Mouse (Mus musculus): ENCODE results near the gene Gnaq. TPM values are rescaled to one million over a fixed set of nuclear protein-coding genes. Genes with fewer than 3 reads are reported as not detected.

Gene Gnaq
- total and polyA plus RNA-seq, 3 experiments = 8.1 to 12.9 (median 8.2) TPM

DNA sequence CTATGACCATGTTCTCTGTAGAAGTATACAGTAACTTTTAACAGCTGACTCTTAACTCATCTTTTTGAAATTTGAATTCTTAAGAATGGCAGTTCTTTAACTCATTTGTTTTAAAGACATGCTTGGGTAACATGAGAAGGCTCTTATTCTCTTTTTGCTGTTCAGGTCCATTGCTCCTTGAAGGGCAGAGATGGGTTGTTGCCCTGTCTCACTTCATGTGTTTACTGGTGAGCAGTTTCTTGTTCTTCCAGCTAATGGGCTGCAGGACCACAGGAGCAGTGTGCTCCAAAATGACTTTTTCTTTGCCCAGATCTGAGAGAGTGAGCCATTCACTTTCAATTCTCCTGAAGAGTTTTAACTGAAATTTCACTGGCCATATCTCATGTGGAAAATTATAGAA lies 176.4 kb downstream of the Gnaq start:
- H3K4me3 ChIP-seq (replicated peaks in 1 of 3; ENCODE audit: low read depth in 2 of 3, low read length in 2 of 3, poor library complexity in 1 of 3) = no peak overlapping the region
- no peaks in the 10 kb centered on the region for H3K9me3 ChIP-seq (replicated peaks; ENCODE audit: low read length)
- peaks cover 0 to 7% of the 10 kb centered on the region in 2 experiments for H3K36me3 ChIP-seq (replicated peaks in 1 of 2; ENCODE audit: control insufficient read depth in 1 of 2, insufficient read depth in 1 of 2, low read length in 1 of 2)
- H3K27ac ChIP-seq (ENCODE audit: insufficient read depth, low read depth) = no peak overlapping the region
- no peak overlapping the region for H3K4me2 ChIP-seq (ENCODE audit: insufficient read depth, low read depth, poor library complexity, severe bottlenecking)
- dilution Hi-C loops (cut with MboI; ENCODE audit: extremely low pct_ligation_motif_present, extremely low pct_unique_long_range_greater_than_20kb, low sequenced_read_pairs) (no loop called here), in situ Hi-C loops (cut with MboI; ENCODE audit: low pct_ligation_motif_present, low pct_unique_long_range_greater_than_20kb, low sequenced_read_pairs) (no loop called here)
- DNase-seq (ENCODE audit: extremely low read depth) = no peak
- H3K79me2 ChIP-seq (replicated peaks; ENCODE audit: control insufficient read depth, extremely low read depth, insufficient read depth, poor library complexity, severe bottlenecking) = no peaks in the 10 kb centered on the region
- H3K9ac ChIP-seq (ENCODE audit: insufficient read depth, low read depth) = no peak overlapping the region
- peaks cover 2 to 20% of the 10 kb centered on the region in 2 experiments; a peak in 2 of 4 replicates for H3K4me1 ChIP-seq (ENCODE audit: control insufficient read depth in 1 of 2, insufficient read depth in 2 of 2)
- H3K27me3 ChIP-seq (replicated peaks) = no peaks in the 10 kb centered on the region
- no peak for TF ChIP-seq IRF4 (IDR thresholded peaks at IDR 0.05; ENCODE audit: low read depth, low read length)
- TF ChIP-seq EP300 (IDR thresholded peaks at IDR 0.05; ENCODE audit: low read length) = no peak
- no peak for TF ChIP-seq RCOR1 (conservative IDR thresholded peaks at IDR 0.05; ENCODE audit: low read depth, low read length)
- TF ChIP-seq MEF2A (IDR thresholded peaks at IDR 0.05; ENCODE audit: borderline replicate concordance, low read depth, low read length) = no peak
- no peak for TF ChIP-seq ZC3H11A (IDR thresholded peaks at IDR 0.05; ENCODE audit: low read depth, low read length)

DNA sequence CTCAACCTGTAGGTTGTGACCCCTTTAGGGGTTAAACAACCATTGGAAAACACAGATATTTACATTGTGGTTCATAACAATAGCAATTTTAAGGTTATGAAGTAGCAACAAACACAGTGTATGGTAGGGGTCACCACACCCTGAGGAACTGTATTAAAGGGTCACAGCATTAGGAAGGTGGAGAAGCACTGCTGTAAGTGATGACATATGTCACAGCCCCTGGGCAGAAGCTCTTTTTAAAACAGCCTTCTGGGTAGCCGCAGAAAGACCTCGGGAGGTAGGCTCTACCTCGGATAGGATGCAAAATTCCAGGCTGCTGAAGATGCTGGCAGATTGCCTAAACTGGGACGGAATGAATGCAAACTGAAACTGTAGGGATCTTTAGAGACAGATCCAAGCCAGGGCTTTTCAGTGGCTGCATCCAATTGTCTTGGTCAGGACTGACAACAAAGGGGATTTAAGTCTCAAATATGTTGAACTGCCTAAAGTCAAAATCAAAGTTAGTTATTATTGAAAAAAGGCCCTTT lies 181.7 kb downstream of the Gnaq start:
- DNase-seq (ENCODE audit: extremely low read depth) = no peak
- no peak overlapping the region for H3K9ac ChIP-seq (ENCODE audit: insufficient read depth, low read depth)
- dilution Hi-C loops (cut with MboI; ENCODE audit: extremely low pct_ligation_motif_present, extremely low pct_unique_long_range_greater_than_20kb, low sequenced_read_pairs) = no loop called here

DNA sequence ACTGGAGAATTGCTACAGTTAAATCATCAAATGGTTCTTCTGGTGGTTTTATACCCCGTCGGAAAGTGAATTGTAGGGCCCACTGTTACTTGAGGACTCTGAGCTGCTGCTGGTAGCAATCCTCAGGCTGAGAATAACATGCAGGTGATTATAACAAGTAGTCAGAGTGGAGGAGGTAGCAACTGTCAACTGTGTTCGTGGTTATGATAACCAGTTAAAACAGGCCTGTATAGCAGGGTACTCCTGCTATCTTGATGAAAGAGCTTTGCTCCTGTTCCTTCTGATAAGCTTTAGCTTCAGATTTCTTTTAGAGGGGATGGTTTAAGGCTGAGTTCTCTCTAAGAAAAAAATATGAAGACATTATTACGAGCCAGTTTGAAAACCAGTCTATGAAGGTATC lies 182.9 kb downstream of the Gnaq start:
- H3K27ac ChIP-seq (ENCODE audit: insufficient read depth, low read depth) = no peak overlapping the region
- H3K27me3 ChIP-seq (replicated peaks) = no peaks in the 10 kb centered on the region
- H3K36me3 ChIP-seq (replicated peaks in 1 of 2; ENCODE audit: control insufficient read depth in 1 of 2, insufficient read depth in 1 of 2, low read length in 1 of 2) = peaks cover 0 to 24% of the 10 kb centered on the region in 2 experiments
- H3K9me3 ChIP-seq (replicated peaks; ENCODE audit: low read length) = no peaks in the 10 kb centered on the region
- no peak for TF ChIP-seq CHD1 (IDR thresholded peaks at IDR 0.05; ENCODE audit: low read depth, low read length)
- TF ChIP-seq RAD21 (IDR thresholded peaks at IDR 0.05; ENCODE audit: low read depth, low read length) = no peak
- TF ChIP-seq EP300 (IDR thresholded peaks at IDR 0.05; ENCODE audit: low read length) = no peak
- TF ChIP-seq SIN3A (IDR thresholded peaks at IDR 0.05; ENCODE audit: low read length) = no peak
- no peak for TF ChIP-seq MAFK (IDR thresholded peaks at IDR 0.05; ENCODE audit: insufficient replicate concordance, low read length)
- TF ChIP-seq ZMIZ1 (IDR thresholded peaks at IDR 0.05; ENCODE audit: low read depth, low read length) = no peak
- no peak for TF ChIP-seq RCOR1 (conservative IDR thresholded peaks at IDR 0.05; ENCODE audit: low read depth, low read length)
- no peak for TF ChIP-seq ZKSCAN1 (IDR thresholded peaks at IDR 0.05; ENCODE audit: borderline replicate concordance, low read depth, low read length)
- TF ChIP-seq MAX (IDR thresholded peaks at IDR 0.05; ENCODE audit: low read length) = no peak
- no peak for TF ChIP-seq E2F4 (IDR thresholded peaks at IDR 0.05; ENCODE audit: insufficient replicate concordance, low read depth, low read length)
- TF ChIP-seq MEF2A (IDR thresholded peaks at IDR 0.05; ENCODE audit: borderline replicate concordance, low read depth, low read length) = no peak
- no peak for TF ChIP-seq MYC (IDR thresholded peaks at IDR 0.05; ENCODE audit: low read depth, low read length)
- no peak for TF ChIP-seq ETS1 (conservative IDR thresholded peaks at IDR 0.05; ENCODE audit: low read depth, low read length)
- no peak for TF ChIP-seq ZNF384 (IDR thresholded peaks at IDR 0.05; ENCODE audit: low read depth, low read length)
- TF ChIP-seq SMC3 (IDR thresholded peaks at IDR 0.05; ENCODE audit: low read depth, low read length) = no peak
- in situ Hi-C loops (cut with MboI; ENCODE audit: low pct_ligation_motif_present, low pct_unique_long_range_greater_than_20kb, low sequenced_read_pairs) (no loop called here), dilution Hi-C loops (cut with MboI; ENCODE audit: extremely low pct_ligation_motif_present, extremely low pct_unique_long_range_greater_than_20kb, low sequenced_read_pairs) (no loop called here)
- H3K4me3 ChIP-seq (replicated peaks in 1 of 3; ENCODE audit: low read depth in 2 of 3, low read length in 2 of 3, poor library complexity in 1 of 3) = no peak overlapping the region
- H3K79me2 ChIP-seq (replicated peaks; ENCODE audit: control insufficient read depth, extremely low read depth, insufficient read depth, poor library complexity, severe bottlenecking) = no peaks in the 10 kb centered on the region
- no peak overlapping the region for H3K4me2 ChIP-seq (ENCODE audit: insufficient read depth, low read depth, poor library complexity, severe bottlenecking)
- H3K9ac ChIP-seq (ENCODE audit: insufficient read depth, low read depth) = no peak overlapping the region
- peaks cover 2 to 36% of the 10 kb centered on the region in 2 experiments; a peak in 1 of 4 replicates for H3K4me1 ChIP-seq (ENCODE audit: control insufficient read depth in 1 of 2, insufficient read depth in 2 of 2)
- DNase-seq (ENCODE audit: extremely low read depth) = no peak

More for the DNA sequence above, 181.7 kb downstream of the Gnaq start:
- H3K27me3 ChIP-seq (replicated peaks) = no peaks in the 10 kb centered on the region
- peaks cover 2 to 29% of the 10 kb centered on the region in 2 experiments; a peak in 2 of 4 replicates for H3K4me1 ChIP-seq (ENCODE audit: control insufficient read depth in 1 of 2, insufficient read depth in 2 of 2)
- TF ChIP-seq CHD1 (IDR thresholded peaks at IDR 0.05; ENCODE audit: low read depth, low read length) = no peak
- TF ChIP-seq POLR2A (IDR thresholded peaks at IDR 0.05; ENCODE audit: low read depth, low read length) = no peak
- no peak for TF ChIP-seq E2F4 (IDR thresholded peaks at IDR 0.05; ENCODE audit: insufficient replicate concordance, low read depth, low read length)
- no peak for TF ChIP-seq SIN3A (IDR thresholded peaks at IDR 0.05; ENCODE audit: low read length)
- no peak for TF ChIP-seq JUN (IDR thresholded peaks at IDR 0.05; ENCODE audit: insufficient read depth, low read depth, low read length)
- no peak for TF ChIP-seq PAX5 (IDR thresholded peaks at IDR 0.05; ENCODE audit: low read length)
- no peak for TF ChIP-seq ZNF384 (IDR thresholded peaks at IDR 0.05; ENCODE audit: low read depth, low read length)
- TF ChIP-seq GABPA (IDR thresholded peaks at IDR 0.05; ENCODE audit: insufficient replicate concordance, low read depth, low read length) = no peak
- TF ChIP-seq USF2 (conservative IDR thresholded peaks at IDR 0.05; ENCODE audit: low read depth, low read length) = no peak
- no peak for TF ChIP-seq NELFE (IDR thresholded peaks at IDR 0.05; ENCODE audit: low read depth, low read length)
- TF ChIP-seq JUND (conservative IDR thresholded peaks at IDR 0.05; ENCODE audit: low read depth, low read length) = no peak
- TF ChIP-seq MAZ (IDR thresholded peaks at IDR 0.05; ENCODE audit: low read depth, low read length) = no peak
- TF ChIP-seq BHLHE40 (IDR thresholded peaks at IDR 0.05; ENCODE audit: low read depth, low read length) = no peak
- TF ChIP-seq MYC (IDR thresholded peaks at IDR 0.05; ENCODE audit: low read depth, low read length) = no peak
- no peaks in the 10 kb centered on the region for H3K9me3 ChIP-seq (replicated peaks; ENCODE audit: low read length)
- H3K79me2 ChIP-seq (replicated peaks; ENCODE audit: control insufficient read depth, extremely low read depth, insufficient read depth, poor library complexity, severe bottlenecking) = no peaks in the 10 kb centered on the region
- in situ Hi-C loops (cut with MboI; ENCODE audit: low pct_ligation_motif_present, low pct_unique_long_range_greater_than_20kb, low sequenced_read_pairs) = no loop called here
- H3K4me3 ChIP-seq (replicated peaks in 1 of 3; ENCODE audit: low read depth in 2 of 3, low read length in 2 of 3, poor library complexity in 1 of 3) = no peak overlapping the region
- peaks cover 0 to 24% of the 10 kb centered on the region in 2 experiments for H3K36me3 ChIP-seq (replicated peaks in 1 of 2; ENCODE audit: control insufficient read depth in 1 of 2, insufficient read depth in 1 of 2, low read length in 1 of 2)
- no peak overlapping the region for H3K27ac ChIP-seq (ENCODE audit: insufficient read depth, low read depth)
- H3K4me2 ChIP-seq (ENCODE audit: insufficient read depth, low read depth, poor library complexity, severe bottlenecking) = no peak overlapping the region

Data from CH12.LX (cell line).